ENCODE assay signal across 15 mouse cellular contexts in genomic region chr6:113741425-113741824, GRCm38 (mm10). TPM values are rescaled to one million over a fixed set of nuclear protein-coding genes. Genes with fewer than 3 reads are reported as not detected.
"Had no signal": no experiment of that assay in that cellular context is flagged by ENCODE, and none has a peak within 500 bp of the region (broad histone marks: within the 10 kb centered on the region; RNA-seq: fewer than 3 reads in every experiment).

No protein-coding gene starts in this region.

- H3K9ac ChIP-seq: liver, embryonic 14.5 days had no signal

- H3K27ac ChIP-seq: kidney, embryonic 15.5 days; limb, embryonic 15.5 days; liver, embryonic 14.5 days had no signal

- H3K27me3 ChIP-seq: limb, embryonic 15.5 days; neural tube, embryonic 15.5 days had no signal

- H3K9me3 ChIP-seq: kidney, embryonic 15.5 days; limb, embryonic 15.5 days; midbrain, embryonic 10.5 days; neural tube, embryonic 15.5 days had no signal

- DNase-seq: kidney, adult 2 months; kidney, postnatal 14 days; lung, adult 18-20 months; midbrain, embryonic 14.5 days; right cerebral cortex, postnatal 4 days; thymus, postnatal 36 days had no signal

RNA-seq across cellular contexts. Expression of gene Ghrl, which starts 21.7 kb away (rescaled TPM):
- total RNA-seq: left cerebral cortex, adult 18-20 months; left cerebral cortex, postnatal 10 days had no signal
- polyA plus RNA-seq: lung, embryonic 16.5 days; midbrain, embryonic 10.5 days; neural tube, embryonic 11.5 days had no signal
